Mouse (Mus musculus) lung, postnatal 10 days (tissue): ENCODE data around the gene Dusp14.

ENCODE experiments used
- DNase-seq: peaks from one replicate; pipeline ENCODE4 v3.0.0; 2021

The Dusp14 gene

DNA sequence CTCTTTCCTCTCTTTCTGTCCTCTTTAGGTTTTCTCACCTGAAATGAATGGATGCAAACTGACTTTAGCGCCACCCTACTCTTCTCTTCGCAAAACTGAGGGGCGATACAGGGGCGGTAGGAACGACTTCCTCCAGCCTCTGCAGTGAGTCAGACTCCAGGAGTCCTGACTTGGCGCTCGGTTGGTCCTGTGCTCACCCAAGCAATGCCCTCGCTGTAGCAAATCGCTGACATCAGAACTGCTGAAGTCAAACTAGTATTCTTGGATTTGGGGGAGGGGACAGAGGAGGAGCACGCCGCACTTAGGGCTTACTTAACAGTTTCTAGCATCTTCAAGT is at the start of gene Dusp14:
Gene Dusp14 (minus strand): TSS at position 228 of the 337 bp plus-strand sequence.
- no peak for DNase-seq

DNA sequence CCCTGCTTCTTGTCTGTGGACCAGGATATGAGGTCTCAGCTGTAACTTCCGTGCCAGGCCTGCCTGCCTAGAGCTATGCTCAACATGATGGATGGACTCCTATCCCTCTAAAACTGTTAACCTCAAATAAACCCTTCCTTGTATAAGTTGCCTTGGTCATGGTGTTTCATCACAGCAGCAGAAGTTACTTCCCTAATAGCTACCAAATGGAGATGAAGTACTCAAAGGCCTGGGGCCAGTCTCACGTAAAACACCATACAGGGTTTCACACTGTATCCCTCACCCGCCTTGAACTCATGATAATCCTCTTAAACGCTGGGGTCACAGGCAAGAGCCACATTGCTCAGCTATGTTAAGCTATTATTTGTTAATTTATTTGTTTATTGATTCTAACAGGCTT is 48.4 kb upstream of the Dusp14 start:
- no peak for DNase-seq

DNA sequence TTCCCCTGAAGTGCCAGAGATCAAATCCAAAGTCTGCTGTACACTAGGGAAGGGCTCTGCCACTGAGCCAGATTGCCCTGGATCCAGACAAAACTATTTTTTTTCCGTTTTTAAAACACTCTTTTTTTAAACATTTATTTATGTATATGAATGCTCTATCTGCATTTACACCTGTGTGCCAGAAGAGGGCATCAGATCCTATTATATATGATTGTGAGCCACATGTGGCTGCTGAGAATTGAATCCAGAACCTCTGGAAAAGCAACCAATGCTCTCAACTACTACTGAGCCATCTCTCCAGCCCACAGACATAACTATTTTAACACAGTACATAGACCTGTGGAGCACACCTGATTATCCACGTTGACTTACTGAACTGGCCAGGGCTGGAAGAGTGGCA is 47.2 kb upstream of the Dusp14 start:
- DNase-seq: no peak

DNA sequence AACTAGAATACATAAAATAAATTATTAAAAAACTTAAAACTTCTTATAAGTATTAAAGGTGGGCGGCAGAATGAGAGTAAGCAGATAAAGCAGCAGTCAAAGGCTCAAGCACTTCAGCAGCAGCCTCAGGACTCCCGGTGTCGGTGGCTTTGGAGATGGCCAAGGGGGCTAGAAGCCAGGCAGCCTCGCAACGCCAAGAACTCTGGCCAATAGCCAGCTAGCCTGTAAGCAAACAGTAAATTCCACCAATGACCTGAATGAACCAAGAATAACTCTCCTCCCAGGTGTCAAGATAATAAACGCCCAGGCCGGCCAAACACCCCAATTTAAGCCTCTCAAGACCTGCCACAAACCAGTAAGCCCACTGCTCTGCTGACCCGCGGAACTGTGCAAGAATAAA is 46.6 kb upstream of the Dusp14 start:
- no peak for DNase-seq

DNA sequence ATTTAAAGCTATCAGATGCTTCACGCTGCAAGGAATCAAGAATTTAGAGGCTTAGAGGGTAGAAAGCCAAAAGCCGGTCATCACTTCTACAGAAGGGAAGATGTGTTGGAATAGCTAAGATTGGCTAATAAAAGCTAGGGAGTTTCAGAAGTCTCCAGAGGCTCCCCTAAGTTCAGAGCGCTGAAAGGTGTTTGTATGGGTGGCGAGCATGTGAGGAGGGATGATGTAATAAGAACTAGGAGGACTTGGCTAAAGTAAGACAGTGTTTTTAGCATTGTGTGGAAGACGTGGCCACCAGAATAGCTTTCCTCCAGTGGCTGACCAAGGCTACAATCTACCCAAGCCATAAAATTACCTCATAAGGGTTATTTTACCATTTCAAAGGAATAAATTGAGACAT is 44.6 kb upstream of the Dusp14 start:
- DNase-seq: no peak

DNA sequence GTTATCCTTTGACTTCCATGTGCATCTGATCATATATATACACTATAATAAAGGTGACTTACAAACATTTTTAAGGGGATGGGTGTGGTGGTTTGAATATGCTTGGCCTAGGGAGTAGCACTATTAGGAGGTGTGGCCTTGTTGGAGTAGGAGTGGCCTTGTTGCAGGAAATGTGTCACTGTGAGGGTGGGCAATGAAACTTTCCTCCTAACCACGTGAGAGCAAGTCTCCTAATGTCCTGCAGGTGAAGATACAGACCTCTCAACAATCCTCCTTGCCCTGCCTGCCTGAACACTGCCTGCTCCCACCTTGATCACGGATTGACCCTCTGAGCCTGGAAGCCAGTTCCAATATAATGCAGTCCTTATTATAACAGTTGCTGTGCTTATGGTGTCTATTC is 38.1 kb upstream of the Dusp14 start:
- no peak for DNase-seq

DNA sequence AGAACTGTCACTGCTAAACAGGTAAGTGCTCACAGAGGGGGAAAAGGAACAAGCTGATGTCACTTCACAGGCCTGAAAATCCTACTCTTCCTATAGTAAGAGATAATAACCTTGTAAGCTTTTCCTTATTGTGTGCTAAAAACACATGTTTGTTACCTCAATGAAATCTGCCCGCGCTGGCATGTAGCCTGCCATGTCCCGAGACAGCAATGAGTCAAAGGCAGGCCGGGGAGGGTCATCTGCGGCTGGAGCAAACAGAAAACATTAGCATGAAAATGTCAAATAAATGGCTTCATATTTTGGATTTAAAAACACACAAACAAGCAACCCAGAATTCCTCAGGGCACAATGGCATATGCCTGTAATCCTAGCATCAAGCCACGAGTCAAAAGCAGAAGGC is 35.0 kb upstream of the Dusp14 start:
- no peak for DNase-seq

DNA sequence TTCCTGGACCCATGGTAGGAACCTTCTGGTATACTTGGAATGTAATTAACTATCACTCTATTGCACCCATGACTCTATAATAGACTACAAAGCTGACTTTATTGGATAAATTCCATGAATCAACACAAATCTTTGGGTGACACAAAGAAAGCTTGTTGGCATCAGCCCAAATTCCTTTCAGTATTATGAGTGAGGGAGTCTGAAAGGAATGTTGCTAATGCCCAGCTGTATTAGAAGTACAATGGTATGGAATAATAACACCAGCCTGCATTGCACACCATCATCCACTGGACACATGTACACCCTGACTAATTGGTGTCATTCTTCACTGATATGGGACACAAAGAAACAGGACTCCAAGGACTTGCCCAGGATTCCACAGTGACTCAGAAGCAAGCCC is 32.1 kb upstream of the Dusp14 start:
- peak; percentile 30 for DNase-seq

DNA sequence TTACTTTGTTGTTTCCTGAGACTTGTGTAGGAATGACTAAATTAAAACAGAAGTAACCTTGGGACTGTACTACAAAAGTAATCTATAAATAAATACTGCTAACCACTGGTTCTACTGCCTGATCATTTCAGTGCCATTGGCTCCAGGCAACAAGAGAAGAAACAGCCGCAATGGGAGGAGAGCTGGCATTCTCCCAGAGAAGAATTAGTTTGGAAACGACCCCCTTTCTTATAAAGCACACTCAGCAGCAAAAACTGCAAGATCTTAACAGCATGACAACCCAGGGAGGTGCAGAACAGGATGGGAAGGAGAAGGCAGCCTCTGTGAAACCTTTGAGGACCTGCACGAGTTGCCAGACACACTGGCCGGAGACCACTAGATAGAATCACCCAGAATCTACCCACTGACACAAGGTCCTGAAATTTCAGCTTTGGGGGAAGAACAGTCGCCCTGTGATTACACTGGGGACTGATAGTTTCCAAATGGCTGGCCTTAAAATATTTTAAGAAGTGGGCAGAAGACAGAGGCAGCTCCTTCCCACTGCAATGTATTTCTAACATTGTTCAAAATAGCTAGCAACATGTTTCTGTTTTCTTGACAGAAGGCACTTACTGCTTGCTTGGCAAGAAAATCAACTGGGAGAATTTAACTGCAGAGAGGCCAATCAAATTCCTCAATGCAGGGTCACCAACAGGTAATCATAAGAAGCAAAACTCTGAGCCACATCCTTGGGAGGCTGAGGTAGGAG is 28.4 kb upstream of the Dusp14 start:
- DNase-seq: peak; percentile 29

DNA sequence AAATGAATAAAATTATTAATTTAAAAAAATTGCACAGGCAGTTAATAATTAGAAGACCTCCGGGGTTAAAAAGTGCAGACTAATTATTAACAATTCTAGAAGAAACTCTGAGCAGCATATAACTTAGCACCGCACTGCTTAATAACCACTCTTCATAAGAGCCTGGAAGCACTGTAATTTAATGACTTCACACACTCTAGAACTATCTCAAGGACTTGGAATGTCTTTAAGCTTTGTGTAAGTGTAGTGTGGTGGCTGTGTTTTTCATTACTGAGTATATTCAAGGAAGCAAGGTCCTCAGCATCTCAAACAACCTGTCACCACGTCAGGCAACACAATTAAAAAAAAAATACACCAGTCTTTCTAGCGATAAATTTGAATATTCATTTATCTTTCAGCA is 26.0 kb upstream of the Dusp14 start:
- no peak for DNase-seq

DNA sequence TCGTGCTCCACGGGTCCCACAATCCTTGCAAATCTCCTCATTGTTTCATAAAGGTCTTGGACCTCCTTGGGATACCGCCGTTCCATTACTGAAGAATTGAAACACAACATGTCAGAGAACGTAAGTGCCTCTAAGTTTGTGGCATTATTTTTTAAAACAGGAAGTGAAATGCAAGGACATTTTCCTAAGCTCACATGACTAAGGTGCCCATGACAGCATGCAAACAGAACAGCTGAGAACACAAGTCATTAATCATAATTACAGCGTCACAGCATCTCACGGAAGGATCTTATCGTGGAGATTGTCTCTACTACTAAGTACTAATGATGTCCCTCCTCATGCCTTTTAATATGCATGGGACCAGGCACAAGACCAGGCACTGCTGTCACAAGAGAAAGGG is 21.5 kb upstream of the Dusp14 start:
- DNase-seq: no peak

DNA sequence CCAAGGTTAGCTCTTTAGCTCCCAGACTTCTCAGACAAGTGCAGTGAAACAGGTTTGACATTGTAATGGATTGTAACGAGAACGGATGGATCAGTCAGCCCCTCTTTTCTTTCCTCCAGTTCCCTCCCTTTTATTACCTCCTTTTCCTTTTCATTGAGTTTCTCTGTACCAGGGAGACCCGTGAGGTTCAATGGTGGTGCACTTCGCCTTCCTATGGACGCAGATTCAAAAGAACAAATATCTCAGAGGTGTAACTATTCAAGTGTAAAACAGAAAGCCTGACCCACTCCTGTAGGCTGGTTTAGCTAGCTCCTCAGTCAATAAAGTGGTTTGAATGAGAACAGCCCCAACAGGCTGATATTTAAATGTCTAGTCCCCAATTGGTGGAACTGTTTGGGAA is 12.8 kb upstream of the Dusp14 start:
- DNase-seq: no peak

DNA sequence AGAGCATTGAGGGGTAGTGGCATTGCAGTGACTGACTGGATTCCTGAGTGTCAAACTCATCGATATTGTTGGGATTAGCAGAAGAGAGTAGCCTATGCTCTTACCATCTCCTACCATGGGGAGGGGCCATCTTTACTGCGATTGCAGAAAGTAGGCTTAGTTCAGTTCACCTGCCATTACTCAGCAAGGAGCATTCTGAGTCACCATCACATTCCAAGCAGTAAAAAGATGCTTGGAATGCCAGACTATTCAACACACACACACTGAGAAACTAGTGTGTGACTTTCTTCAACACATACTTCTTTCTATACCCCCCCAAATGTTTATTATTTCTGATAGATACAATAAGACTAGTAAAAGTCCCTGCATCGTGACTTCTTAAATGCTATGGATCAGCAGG is 11.3 kb upstream of the Dusp14 start:
- no peak for DNase-seq

DNA sequence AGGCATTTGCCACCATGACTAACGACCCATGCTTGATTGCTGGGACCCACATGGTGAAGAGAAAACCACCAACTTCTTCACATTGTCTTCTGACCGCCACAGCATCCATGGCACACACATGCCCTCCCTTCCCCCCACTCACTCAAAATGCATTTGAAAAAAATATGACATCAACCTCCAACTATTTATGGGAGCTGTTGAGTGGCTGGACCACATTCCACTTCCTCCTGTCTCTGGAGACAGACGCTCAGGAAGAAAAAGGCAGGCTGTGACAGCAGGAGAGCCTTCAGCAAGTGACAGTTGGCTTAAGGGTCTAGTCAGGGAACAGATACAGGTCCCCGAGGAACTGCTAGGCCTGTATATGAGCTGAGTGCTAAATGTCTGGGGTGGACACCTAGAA is 10.8 kb upstream of the Dusp14 start:
- peak; percentile 60 for DNase-seq

DNA sequence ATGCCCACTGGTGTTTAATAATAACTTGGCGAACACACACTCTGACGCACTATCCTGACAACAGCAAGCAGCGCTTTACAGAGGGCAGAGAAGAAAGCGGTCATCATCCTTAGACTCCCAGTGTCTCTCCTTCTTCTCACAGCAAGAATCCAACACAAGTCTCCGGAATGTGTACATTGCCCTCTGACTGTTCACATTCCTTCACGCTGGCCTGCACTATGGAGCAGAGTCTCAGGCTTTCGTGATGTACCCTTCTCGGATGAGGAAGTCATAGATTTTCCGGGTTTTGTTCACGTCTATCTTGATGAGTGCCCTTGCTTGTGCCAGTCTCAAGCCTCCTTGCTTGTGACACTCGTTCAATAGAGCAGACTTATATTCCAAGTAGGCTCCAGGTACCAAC is 10.3 kb upstream of the Dusp14 start:
- no peak for DNase-seq

DNA sequence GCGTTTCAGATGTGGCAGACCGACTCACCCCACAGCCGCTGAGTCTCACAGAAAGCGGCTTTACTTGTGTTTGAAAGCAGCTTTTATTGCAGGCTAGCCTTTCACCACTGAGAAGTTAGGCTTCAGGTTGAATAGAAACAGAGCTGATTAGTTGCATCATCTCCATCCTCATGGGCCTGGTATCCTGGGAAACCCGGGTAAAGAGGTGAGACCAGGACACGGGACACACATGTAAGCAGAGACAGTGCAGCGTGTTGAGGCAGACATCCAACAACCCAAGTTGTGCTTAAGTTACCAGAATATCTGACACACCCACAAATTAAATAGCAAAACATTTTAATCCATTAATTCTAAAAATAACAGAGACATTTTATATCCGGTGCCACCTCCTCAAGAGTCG is 9.5 kb upstream of the Dusp14 start:
- DNase-seq: no peak

DNA sequence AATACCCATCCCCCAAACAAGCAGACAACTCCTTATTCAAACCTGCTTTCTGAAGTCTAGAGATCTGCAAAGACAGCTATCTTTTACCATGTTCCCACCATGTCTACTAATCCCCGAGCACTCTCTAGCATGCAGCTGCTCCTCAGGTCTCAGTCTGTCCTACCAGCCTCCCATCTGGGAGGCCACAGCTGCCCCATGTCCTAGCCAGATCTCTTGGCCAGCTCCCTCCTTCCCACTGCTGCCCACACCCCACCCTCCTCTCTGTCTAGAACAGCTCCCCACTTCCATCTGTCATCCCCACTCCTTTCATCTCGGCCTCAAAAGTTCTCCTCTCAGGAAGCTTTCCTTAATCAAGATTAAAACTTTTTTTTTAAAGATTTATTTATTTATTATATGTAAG is 7.9 kb upstream of the Dusp14 start:
- DNase-seq: peak; percentile 62

DNA sequence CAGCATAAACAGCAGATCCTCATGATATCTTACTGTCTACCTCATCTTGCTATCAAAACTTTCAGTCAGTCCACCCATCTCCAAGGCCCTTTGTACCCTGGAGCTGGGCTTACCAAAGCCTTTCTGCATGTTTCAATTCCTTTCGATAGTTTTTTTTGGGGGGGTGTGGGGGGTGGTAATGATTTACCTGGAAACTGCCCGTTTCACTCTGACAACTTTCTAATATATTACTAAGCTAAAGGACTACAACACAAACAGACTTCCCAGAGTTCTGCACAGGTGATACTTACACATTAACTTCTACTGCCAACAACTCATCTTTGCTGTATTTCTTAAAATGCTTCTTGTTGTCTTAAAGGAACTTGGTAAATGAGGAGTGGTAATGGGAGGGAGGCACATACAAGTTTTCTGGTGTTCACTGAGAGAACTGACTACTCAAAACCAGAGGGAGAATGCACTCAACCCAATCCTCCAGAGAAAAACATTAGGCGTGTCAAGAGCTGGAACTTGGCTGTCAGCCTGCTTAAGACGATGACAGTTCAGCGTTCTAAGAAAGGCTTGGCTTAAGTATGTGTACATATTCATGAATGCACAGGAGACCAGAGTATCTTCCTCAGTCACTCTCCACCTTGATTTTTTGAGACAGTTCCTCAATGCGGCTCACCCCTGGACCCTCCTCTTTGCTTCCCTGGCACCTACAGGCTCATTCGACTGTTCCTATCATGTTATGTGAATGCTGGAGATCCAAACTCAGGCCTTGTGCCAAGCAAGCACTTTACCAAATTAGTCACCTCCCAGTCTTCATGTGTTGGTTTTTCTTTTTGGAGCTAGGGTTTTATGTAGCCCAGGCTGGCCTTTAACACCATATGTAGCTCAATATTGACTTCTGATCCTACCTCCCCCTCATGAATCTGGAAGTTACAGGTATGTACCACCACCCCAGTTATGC is 5.0 kb upstream of the Dusp14 start:
- peak; percentile 62 for DNase-seq

DNA sequence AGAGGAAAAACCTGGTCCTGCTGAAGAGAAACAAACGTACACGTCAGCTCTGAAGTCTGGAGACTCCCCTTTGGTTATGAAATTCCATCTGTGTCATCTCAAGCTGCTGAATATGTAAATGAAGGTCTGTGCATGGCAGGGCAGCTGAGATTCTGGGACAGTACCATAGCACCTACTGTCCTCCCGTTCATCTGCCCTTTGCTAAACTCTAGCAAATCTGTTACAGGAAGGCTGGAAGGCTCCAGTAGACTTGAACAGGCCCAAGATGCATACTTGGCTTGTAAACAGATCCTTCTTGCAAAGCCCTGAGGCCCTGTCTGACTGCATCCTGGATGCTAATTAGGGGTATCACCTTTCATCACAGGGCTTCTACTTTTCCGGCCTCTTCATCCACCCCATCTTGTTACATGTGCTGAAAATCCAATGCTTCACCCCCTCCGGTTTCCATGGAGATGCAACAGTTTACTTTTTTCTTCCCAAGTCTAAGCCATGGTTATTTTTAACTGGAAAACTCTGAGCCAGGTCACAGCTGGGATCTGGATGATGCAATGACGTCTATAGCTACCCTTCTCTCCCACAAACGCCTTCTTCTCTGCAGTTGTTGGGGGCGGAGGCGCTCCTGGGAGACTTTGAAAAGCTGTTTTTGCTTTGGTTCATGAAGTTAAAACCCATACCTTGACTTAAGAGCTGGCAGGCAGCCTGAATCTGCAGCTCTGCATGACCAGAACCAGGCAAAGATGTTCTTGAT is 4.0 kb upstream of the Dusp14 start:
- DNase-seq: peak; percentile 80

DNA sequence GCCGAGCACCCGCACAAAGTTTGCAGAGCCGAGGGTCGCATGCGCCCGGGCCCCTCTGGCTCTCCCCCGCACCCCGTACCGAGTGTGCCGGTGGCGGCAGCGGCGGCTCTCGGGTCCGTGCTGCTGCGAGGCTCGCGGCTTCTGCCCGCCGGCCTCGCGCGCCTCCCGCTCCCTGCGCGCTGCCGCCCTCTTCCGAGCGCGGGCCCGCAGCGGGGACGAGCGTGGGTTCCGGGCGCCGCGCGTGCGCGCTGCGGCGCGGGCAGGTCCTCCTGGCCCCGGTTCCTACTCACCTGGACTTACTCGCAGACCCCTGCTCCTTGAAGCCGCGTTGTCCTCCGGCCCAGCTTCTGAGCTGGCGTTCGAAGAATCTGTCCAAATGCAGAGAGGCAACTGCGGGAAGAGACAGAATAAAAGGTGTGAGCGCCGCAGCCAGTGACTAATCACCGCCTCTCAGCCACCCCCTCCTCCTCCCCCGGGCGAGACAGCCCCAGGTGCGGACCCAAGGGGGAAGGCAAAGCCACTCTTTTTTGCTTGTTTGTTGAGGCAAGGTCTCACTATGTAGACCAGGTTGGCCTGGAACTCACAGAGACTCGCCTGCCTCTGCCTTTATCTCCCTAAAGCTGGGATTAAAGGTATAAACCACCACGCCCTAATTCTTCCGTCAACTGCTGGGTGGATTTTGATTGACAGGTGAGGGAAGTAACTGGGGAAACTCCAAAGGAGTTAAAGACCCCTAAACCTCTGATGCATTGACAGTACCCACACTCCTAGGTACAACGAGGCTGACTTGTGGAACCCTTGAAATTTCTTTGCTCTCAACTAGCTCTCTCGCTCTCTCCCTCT is 649 bp downstream of the Dusp14 start:
- peak; percentile 53 for DNase-seq

DNA sequence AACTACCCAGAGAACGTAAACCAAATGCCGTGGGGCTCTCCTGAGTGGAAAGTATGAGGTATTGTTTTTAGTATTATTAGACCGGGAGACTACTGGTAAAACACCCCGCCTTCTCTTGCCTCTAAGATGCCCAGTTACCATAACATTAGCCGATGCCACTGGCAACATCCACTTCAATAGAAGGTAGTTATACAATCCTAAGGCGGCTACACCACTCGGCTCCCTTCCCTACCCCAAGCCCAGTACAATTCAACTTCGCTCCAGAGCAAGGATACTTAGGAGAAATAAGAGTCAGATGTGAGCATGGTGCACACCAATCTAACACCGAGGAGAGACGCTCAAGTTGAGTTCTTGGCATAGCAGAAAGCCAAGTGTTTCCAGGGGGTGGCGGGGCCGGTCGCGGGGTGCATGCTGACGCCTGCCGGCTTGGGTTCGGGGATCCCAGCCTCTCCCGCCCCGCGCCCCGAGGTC is 1.3 kb downstream of the Dusp14 start:
- DNase-seq: no peak

DNA sequence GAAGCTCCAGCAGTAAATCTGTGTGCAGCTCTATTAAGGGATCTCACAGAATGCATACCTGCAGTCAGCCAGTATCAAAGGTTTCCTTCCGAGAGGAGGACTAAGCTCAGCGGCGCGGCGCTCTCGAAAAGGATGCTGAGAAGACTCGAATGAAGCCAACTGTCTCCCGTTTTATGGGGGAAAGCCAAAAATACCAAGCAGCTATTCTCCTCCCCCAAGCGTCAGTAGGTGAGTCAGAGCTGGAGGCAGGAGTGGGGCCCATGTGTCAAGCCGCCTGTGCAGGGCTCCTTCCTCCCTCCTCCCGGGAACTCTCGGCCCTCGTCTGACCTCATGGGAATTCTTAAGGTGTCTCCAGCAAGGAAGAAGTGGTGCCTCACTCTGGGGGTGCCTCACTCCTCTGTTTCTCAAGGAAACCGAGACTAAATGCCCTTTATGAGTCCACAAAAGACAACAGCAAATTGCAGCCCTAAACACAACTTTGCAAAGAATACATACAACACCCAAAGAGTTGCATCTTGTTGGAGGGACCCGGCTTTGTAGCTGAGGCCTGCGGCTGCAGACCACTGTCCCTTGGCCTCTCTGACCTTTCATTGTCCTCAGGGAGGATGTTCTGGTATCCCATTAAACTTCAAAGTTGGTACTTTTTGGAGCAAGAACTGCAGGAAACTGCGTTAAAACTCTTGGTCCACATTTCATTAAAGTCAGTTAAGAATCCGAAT is 2.0 kb downstream of the Dusp14 start:
- peak; percentile 60 for DNase-seq
